Mouse (Mus musculus): ENCODE data around the gene Stip1.

DNA sequence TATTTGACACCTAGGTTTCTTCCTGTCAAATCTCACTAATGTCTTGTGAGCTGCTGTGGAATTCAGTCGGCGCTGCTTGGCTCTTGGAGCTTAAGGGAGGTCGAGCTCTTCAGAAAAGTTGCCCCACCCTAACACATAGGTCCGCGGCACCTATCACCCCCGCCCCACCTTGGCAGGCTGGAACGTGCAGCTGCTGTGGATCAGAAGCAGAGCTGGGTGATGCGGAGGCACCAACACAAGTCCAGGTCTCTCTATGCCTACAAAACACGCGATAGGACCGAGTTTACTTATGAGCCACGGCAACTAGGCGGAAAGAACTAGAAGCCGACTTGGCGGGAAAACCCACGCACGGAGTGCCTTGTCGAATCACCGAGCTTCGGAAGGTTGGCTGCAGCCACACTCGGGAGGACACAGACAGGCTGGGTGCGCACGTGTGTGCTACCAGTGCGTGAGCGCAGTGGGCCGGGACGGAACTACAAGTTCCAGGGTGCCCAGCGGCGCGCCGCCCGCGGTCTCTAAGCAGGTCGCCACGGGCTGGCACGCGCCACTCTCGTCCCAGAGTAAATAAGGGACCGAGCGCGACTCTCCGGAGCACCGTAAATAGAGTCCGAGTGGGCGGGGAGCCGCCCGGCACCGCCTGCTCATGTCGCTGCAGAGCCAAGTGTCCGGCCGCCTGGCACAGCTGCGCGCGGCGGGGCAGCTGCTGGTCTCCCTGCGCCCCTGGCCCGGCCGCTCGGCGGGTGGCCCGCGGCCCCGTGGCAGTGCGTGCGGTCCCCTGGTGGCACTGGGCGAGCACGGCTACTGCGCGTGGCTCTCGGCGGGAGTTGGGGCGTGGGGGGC is 16.7 kb upstream of the Stip1 start, which contains the start of gene Macrod1:
- TF ChIP-seq TAL1 (IDR thresholded peaks at IDR 0.05; ENCODE audit: low read length) (no peak), GATA1 (IDR thresholded peaks at IDR 0.05; ENCODE audit: low read length) (no peak)

Data from erythroblast, embryonic 14.5 days (primary cell).